Mouse (Mus musculus) adipocyte (in vitro differentiated cells): ENCODE data around the gene Pear1.

Source experiments
- DNase-seq: peaks from one replicate; pipeline ENCODE4 v3.0.0-alpha.2; 2016; ENCODE audit warnings: low spot score

The Pear1 gene

GRCm38 (mm10) chr3:87809322-87809962 lies 14.7 kb downstream of the Pear1 start:
- DNase-seq = no peak

GRCm38 (mm10) chr3:87804038-87804677 lies 19.9 kb downstream of the Pear1 start:
- no peak for DNase-seq

GRCm38 (mm10) chr3:87801681-87802080 lies 22.4 kb downstream of the Pear1 start:
- DNase-seq = no peak

GRCm38 (mm10) chr3:87796736-87797334 lies 27.3 kb downstream of the Pear1 start, which contains the start of gene Insrr:
Insrr (plus strand) TSS chr3:87796951.
- no peak for DNase-seq

- DNase-seq = no peak
Measured at GRCm38 (mm10) chr3:87795336-87796277, 28.5 kb downstream of the Pear1 start.

- no peak for DNase-seq
Measured at GRCm38 (mm10) chr3:87794922-87795325, 29.2 kb downstream of the Pear1 start, which contains the start of gene Ntrk1. Ntrk1 (minus strand) TSS chr3:87795162.

- DNase-seq = no peak
Measured at GRCm38 (mm10) chr3:87789768-87790167, 34.3 kb downstream of the Pear1 start.

- no peak for DNase-seq
Measured at GRCm38 (mm10) chr3:87789248-87789647, 34.9 kb downstream of the Pear1 start.

- no peak for DNase-seq
Measured at GRCm38 (mm10) chr3:87785626-87786214, 38.4 kb downstream of the Pear1 start.

GRCm38 (mm10) chr3:87785156-87785555 lies 39.0 kb downstream of the Pear1 start:
- DNase-seq = no peak

- DNase-seq = no peak
Measured at GRCm38 (mm10) chr3:87783282-87784023, 40.7 kb downstream of the Pear1 start.

GRCm38 (mm10) chr3:87779086-87779485 lies 45.0 kb downstream of the Pear1 start:
- no peak for DNase-seq

GRCm38 (mm10) chr3:87778283-87778682 lies 45.8 kb downstream of the Pear1 start:
- no peak for DNase-seq

- no peak for DNase-seq
Measured at GRCm38 (mm10) chr3:87771088-87771487, 53.0 kb downstream of the Pear1 start.

- peak; percentile 78 for DNase-seq
Measured at GRCm38 (mm10) chr3:87770280-87770679, 53.8 kb downstream of the Pear1 start.

- DNase-seq = no peak
Measured at GRCm38 (mm10) chr3:87769506-87769905, 54.6 kb downstream of the Pear1 start.

GRCm38 (mm10) chr3:87768844-87769243 lies 55.3 kb downstream of the Pear1 start:
- peak; percentile 69 for DNase-seq

GRCm38 (mm10) chr3:87768431-87768830 lies 55.7 kb downstream of the Pear1 start:
- DNase-seq = no peak

GRCm38 (mm10) chr3:87767764-87768163 lies 56.3 kb downstream of the Pear1 start:
- peak; percentile 74 for DNase-seq

- no peak for DNase-seq
Measured at GRCm38 (mm10) chr3:87766284-87766667, 57.8 kb downstream of the Pear1 start.
